Mouse (Mus musculus): ENCODE results near the gene Kbtbd7. TPM values are rescaled to one million over a fixed set of nuclear protein-coding genes. Genes with fewer than 3 reads are reported as not detected.
"Not testable (repeated sequence)": the region's sequence is repeated elsewhere in the genome, so short reads cannot be mapped to it uniquely, and the experiment has no call there.

The Kbtbd7 gene
- polyA plus RNA-seq, 1 experiment from 2014 or later: 11.9 TPM

DNA sequence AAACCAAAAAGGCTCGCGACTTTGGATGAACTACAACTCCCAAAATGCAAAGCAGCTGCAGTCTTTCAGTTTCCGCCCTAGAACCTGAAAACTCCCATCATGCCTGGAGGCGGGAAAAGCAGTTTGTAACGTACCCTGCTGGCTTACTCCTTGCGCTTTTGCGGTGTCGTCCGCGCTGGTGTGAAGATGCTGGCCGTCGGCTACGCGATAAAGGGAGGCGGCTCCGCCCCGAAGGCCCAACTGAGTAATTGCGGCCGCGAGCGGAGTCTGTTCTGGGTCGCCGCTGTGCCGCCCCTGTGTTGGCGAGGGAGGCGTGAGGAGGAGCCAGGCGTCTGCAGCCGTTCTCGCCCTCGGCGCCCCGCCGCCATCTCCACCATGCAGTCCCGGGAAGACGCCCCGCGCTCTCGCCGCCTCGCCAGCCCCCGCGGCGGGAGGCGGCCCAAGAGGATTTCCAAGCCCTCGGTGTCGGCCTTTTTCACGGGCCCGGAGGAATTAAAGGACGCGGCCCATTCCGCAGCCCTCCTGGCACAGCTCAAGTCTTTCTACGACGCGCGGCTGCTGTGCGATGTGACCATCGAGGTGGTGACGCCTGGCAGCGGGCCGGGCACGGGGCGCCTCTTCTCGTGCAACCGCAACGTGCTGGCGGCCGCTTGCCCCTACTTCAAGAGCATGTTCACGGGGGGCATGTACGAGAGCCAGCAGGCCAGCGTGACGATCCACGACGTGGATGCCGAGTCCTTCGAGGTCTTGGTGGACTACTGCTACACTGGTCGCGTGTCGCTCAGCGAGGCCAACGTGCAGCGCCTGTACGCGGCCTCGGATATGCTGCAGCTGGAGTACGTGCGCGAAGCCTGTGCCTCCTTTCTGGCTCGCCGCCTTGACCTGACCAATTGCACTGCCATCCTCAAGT lies 25.6 kb downstream of the Kbtbd7 start, which contains the start of gene Kbtbd6:
Gene Kbtbd6, plus strand, starts transcription at position 155 of the 910 bp plus-strand sequence.
- peak within 1 kb of the TSS; percentile 39 for H3K9ac ChIP-seq
- not testable (repeated sequence) for H3K9me3 ChIP-seq (replicated peaks); H3K27ac ChIP-seq (ENCODE audit: poor library complexity, severe bottlenecking); H3K27me3 ChIP-seq (replicated peaks); H3K4me1 ChIP-seq (replicated peaks); H3K36me3 ChIP-seq
- H3K4me3 ChIP-seq: peak within 1 kb of the TSS; percentile 52
- 19% methylated on average over 42 of the region's 89 CpGs for WGBS
- ATAC-seq (ENCODE audit: insufficient number of reproducible peaks, low FRiP score): peak; percentile 90
- H3K4me2 ChIP-seq: peak within 1 kb of the TSS; percentile 65

DNA sequence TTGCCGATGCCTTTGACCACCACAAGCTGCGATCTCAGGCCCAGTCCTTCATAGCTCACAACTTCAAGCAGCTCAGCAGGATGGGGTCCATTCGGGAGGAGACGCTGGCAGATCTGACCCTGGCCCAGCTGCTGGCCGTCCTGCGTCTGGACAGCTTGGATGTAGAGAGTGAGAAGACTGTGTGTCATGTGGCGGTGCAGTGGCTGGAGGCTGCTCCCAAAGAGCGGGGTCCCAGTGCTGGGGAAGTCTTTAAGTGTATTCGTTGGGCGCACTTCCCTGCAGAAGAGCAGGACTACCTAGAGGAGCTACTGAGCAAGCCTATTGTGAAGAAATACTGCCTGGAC lies 26.3 kb downstream of the Kbtbd7 start:
- not testable (repeated sequence) for H3K27me3 ChIP-seq (replicated peaks); H3K4me3 ChIP-seq; ATAC-seq (ENCODE audit: insufficient number of reproducible peaks, low FRiP score); H3K4me1 ChIP-seq (replicated peaks); H3K27ac ChIP-seq (ENCODE audit: poor library complexity, severe bottlenecking); H3K9ac ChIP-seq; H3K36me3 ChIP-seq; H3K9me3 ChIP-seq (replicated peaks); H3K4me2 ChIP-seq
- 85% methylated on average over 8 of the region's 10 CpGs for WGBS

DNA sequence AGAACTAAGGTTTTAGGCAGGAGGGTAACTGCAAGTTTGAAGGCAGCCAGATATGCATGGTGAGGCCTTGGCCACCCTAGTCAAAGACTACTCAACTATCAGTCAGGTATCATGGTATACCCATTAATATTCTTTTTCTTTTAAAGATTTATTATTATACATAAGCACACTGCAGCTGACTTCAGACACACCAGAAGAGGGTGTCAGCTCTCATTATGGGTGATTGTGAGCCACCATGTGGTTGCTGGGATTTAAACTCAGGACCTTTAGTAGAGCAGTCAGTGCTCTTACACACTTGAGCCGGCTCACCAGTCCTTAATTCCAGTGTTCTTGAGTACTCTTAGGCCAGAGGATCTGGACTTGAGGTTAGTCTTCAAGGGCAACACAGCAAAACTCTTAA lies 34.1 kb downstream of the Kbtbd7 start:
- H3K9ac ChIP-seq: no peak overlapping the region
- H3K9me3 ChIP-seq (replicated peaks): no peaks in the 10 kb centered on the region
- H3K4me2 ChIP-seq: no peak overlapping the region
- H3K4me3 ChIP-seq: no peak overlapping the region
- 79% methylated on average over 1 of the region's 1 CpGs for WGBS
- no peaks in the 10 kb centered on the region for H3K27me3 ChIP-seq (replicated peaks)
- no peaks in the 10 kb centered on the region for H3K4me1 ChIP-seq (replicated peaks)
- H3K27ac ChIP-seq (ENCODE audit: poor library complexity, severe bottlenecking): no peak overlapping the region
- H3K36me3 ChIP-seq: peaks cover 39% of the 10 kb centered on the region
- no peak for ATAC-seq (ENCODE audit: insufficient number of reproducible peaks, low FRiP score)

DNA sequence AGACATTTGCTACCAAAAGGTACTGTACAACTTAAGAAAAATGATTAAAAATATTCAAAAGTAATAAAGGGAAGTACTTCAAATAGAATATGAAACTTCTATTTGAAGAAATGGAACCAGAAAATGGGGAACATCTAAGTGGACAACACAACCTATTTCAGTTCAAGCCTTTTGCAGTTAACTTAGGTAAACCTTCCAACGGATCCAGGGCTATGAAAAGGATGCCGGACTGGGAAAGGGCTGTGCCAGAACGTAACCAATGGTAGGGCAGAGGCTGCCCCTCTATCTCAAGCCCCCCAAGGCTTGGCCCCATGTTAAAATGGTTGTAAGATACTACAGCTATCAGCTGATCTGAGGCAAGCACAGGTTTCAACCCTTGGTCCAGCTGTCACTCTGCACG lies 34.7 kb downstream of the Kbtbd7 start:
- Histone ChIP-seq H3K9ac (no peak overlapping the region), H3K27ac (ENCODE audit: poor library complexity, severe bottlenecking) (no peak overlapping the region), H3K36me3 (peaks cover 44% of the 10 kb centered on the region), H3K4me1 (replicated peaks) (no peaks in the 10 kb centered on the region), H3K9me3 (replicated peaks) (no peaks in the 10 kb centered on the region), H3K27me3 (replicated peaks) (no peaks in the 10 kb centered on the region), H3K4me3 (no peak overlapping the region), H3K4me2 (no peak overlapping the region)
- 93% methylated on average over 4 of the region's 4 CpGs for WGBS
- ATAC-seq (ENCODE audit: insufficient number of reproducible peaks, low FRiP score): no peak

DNA sequence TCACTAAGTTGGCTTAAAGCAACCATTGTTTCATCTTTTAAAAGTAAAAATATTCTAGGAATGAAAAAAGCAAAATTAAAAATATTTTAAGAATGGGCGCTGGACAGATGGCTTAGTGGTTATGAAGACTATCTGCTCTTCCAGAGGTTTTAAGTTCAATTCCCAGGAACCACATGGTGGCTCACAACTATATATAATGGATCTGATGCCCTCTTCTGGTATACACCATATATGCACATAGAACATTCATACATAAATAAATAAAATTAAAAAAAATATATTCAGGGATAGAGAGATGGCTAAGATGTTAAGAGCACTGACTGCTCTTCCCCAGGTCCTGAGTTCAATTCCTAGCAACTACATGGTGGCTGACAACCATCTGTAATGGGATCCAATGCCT lies 39.3 kb downstream of the Kbtbd7 start:
- ATAC-seq (ENCODE audit: insufficient number of reproducible peaks, low FRiP score): no peak
- peaks cover 70% of the 10 kb centered on the region for H3K36me3 ChIP-seq
- no peak overlapping the region for H3K4me3 ChIP-seq
- no peaks in the 10 kb centered on the region for H3K4me1 ChIP-seq (replicated peaks)
- no peak overlapping the region for H3K27ac ChIP-seq (ENCODE audit: poor library complexity, severe bottlenecking)
- H3K27me3 ChIP-seq (replicated peaks): no peaks in the 10 kb centered on the region
- no peak overlapping the region for H3K9ac ChIP-seq
- 87% methylated on average over 1 of the region's 1 CpGs for WGBS
- H3K4me2 ChIP-seq: no peak overlapping the region
- H3K9me3 ChIP-seq (replicated peaks): no peaks in the 10 kb centered on the region

DNA sequence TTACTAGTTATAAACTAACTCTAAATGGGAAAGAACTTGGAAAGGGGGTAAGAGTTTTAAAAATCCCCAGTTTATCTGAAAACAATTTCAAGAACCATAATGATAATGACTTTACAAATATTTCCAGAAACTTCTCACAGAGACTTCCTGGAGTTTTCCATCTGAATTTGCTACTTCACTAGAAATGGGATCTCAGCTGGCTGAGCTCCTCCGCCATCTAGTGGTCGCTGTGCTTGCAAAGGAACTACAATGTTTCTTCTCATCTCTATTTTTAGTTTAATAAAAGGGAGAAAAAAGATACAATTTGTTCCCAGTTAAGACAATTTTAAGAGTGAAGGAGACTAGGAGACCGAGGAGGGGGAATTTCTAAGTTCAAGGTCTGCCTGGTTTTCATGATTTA lies 41.3 kb downstream of the Kbtbd7 start:
- H3K27me3 ChIP-seq (replicated peaks): no peaks in the 10 kb centered on the region
- H3K27ac ChIP-seq (ENCODE audit: poor library complexity, severe bottlenecking): no peak overlapping the region
- H3K36me3 ChIP-seq: peaks cover 74% of the 10 kb centered on the region
- WGBS: 20% methylated on average over 3 of the region's 3 CpGs
- H3K4me1 ChIP-seq (replicated peaks): no peaks in the 10 kb centered on the region
- ATAC-seq (ENCODE audit: insufficient number of reproducible peaks, low FRiP score): no peak
- H3K9ac ChIP-seq: no peak overlapping the region
- no peaks in the 10 kb centered on the region for H3K9me3 ChIP-seq (replicated peaks)
- H3K4me3 ChIP-seq: no peak overlapping the region
- H3K4me2 ChIP-seq: no peak overlapping the region

DNA sequence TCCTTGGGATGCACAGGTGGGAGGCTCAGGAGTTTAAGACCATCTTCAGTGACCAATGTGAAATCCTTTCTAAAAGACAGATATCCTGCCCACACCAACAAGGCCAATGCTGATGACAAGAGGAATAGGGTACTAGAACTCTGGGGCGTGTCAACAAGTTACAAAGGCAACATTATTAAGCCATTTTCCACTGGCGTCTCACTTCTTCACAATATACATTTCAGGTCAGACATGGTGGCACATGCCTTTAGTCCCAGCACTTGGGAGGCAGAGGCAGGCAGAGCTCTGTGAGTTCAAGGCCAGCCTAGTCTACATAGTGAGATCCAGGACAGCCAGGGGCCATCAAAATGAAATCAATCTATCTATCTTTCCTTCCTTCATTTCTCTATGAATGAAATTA lies 47.1 kb downstream of the Kbtbd7 start:
- Histone ChIP-seq H3K4me2 (no peak overlapping the region), H3K27ac (ENCODE audit: poor library complexity, severe bottlenecking) (no peak overlapping the region)

More for the DNA sequence above, 47.1 kb downstream of the Kbtbd7 start:
- no peaks in the 10 kb centered on the region for H3K9me3 ChIP-seq (replicated peaks)
- H3K4me3 ChIP-seq: no peak overlapping the region
- H3K4me1 ChIP-seq (replicated peaks): no peaks in the 10 kb centered on the region
- no peak overlapping the region for H3K9ac ChIP-seq
- peaks cover 85% of the 10 kb centered on the region for H3K36me3 ChIP-seq
- no peak for ATAC-seq (ENCODE audit: insufficient number of reproducible peaks, low FRiP score)
- H3K27me3 ChIP-seq (replicated peaks): no peaks in the 10 kb centered on the region
- WGBS: 88% methylated on average over 2 of the region's 2 CpGs

Other genes starting within 250 kb of the Kbtbd7 start
- not detected in 2 replicates for gene Zfp957, start 179.1 kb upstream of the Kbtbd7 start, polyA plus RNA-seq (2016; fragmentation: Nextera tagmentation; extraction: Ambion mirVana)
- gene Rgcc, start 124.9 kb upstream of the Kbtbd7 start, polyA plus RNA-seq (2016; fragmentation: Nextera tagmentation; extraction: Ambion mirVana): 9.3 and 11.6 TPM in 2 replicates
- gene Naa16, start 35.7 kb upstream of the Kbtbd7 start, polyA plus RNA-seq (2016; fragmentation: Nextera tagmentation; extraction: Ambion mirVana): 23.1 and 23.8 TPM in 2 replicates
- gene Mtrf1, start 28.7 kb upstream of the Kbtbd7 start, polyA plus RNA-seq (2016; fragmentation: Nextera tagmentation; extraction: Ambion mirVana): 9.7 and 10.2 TPM in 2 replicates
- 2.0 and 2.9 TPM in 2 replicates for gene Kbtbd6, start 25.3 kb downstream of the Kbtbd7 start, polyA plus RNA-seq (2016; fragmentation: Nextera tagmentation; extraction: Ambion mirVana)
- 10.5 and 11.0 TPM in 2 replicates for gene Elf1, start 54.7 kb downstream of the Kbtbd7 start, polyA plus RNA-seq (2016; fragmentation: Nextera tagmentation; extraction: Ambion mirVana)
- gene Wbp4, start 55.0 kb downstream of the Kbtbd7 start, polyA plus RNA-seq (2016; fragmentation: Nextera tagmentation; extraction: Ambion mirVana): 29.5 and 30.6 TPM in 2 replicates
- 98.9 and 99.1 TPM in 2 replicates for gene Sugt1, start 161.2 kb downstream of the Kbtbd7 start, polyA plus RNA-seq (2016; fragmentation: Nextera tagmentation; extraction: Ambion mirVana)
- gene Cnmd, start 235.7 kb downstream of the Kbtbd7 start, polyA plus RNA-seq (2016; fragmentation: Nextera tagmentation; extraction: Ambion mirVana): 0.85 and 1.3 TPM in 2 replicates